Comparison of ENCODE assay signal across 17 mouse cellular contexts in genomic region chr5:139474741-139475140, GRCm38 (mm10). TPM values are rescaled to one million over a fixed set of nuclear protein-coding genes. Genes with fewer than 3 reads are reported as not detected.
DNase-seq lines count a peak whose midpoint lies in the region; ATAC-seq lines count a peak whose summit lies in the region.
"Had no signal": no experiment of that assay in that cellular context is flagged by ENCODE, and none has a peak within 500 bp of the region (broad histone marks: within the 10 kb centered on the region; RNA-seq: fewer than 3 reads in every experiment).

No protein-coding gene starts in this region.

- H3K9me3 ChIP-seq in neural tube, embryonic 14.5 days (ENCODE audit: control insufficient read depth, low read length), result no peaks in the 10 kb centered on the region
- H3K9me3 ChIP-seq: forebrain, embryonic 15.5 days; heart, embryonic 15.5 days; limb, embryonic 15.5 days had no signal

- no peak overlapping the region for H3K4me3 ChIP-seq in neural tube, embryonic 14.5 days (ENCODE audit: low read depth, low read length)
- H3K4me3 ChIP-seq: forebrain, embryonic 15.5 days; heart, adult 2 months; heart, embryonic 15.5 days; limb, embryonic 15.5 days had no signal

- H3K27ac ChIP-seq in neural tube, embryonic 14.5 days (ENCODE audit: low read depth, low read length), result no peak overlapping the region
- H3K27ac ChIP-seq: forebrain, embryonic 15.5 days; heart, adult 2 months; heart, embryonic 15.5 days; limb, embryonic 15.5 days had no signal

- H3K4me1 ChIP-seq in neural tube, embryonic 14.5 days (ENCODE audit: control insufficient read depth, insufficient read depth, low read length), result no peaks in the 10 kb centered on the region
- H3K4me1 ChIP-seq: forebrain, embryonic 15.5 days; heart, embryonic 15.5 days; limb, embryonic 15.5 days had no signal

- peaks cover 46% of the 10 kb centered on the region for H3K36me3 ChIP-seq in neural tube, embryonic 14.5 days (ENCODE audit: control insufficient read depth, insufficient read depth, low read length)

- no peak overlapping the region for H3K9ac ChIP-seq in neural tube, embryonic 14.5 days (replicated peaks; ENCODE audit: low read depth, low read length)
- H3K9ac ChIP-seq: forebrain, embryonic 15.5 days; heart, embryonic 15.5 days; limb, embryonic 15.5 days had no signal

- DNase-seq in layer of hippocampus, adult 9-11 months, result peak; percentile 46
- DNase-seq in layer of hippocampus, adult 9-10 months (ENCODE audit: low spot score), result no peak
- peak; percentile 72 for DNase-seq in right cerebral cortex, adult 18-20 months
- DNase-seq in right cerebral cortex, postnatal 4 days, result no peak
- no peak for DNase-seq in T-cell, adult 2 months (ENCODE audit: low spot score)
- DNase-seq in adrenal gland, postnatal 14 days, result no peak
- DNase-seq: cerebellum, postnatal 10 days; gastrocnemius, postnatal 10 days; heart, adult 2 months; kidney, adult 9 months; kidney, postnatal 36 days; layer of hippocampus, postnatal 36 days had no signal

- 46% methylated on average over 9 of the region's 9 CpGs for WGBS in neural tube, embryonic 14.5 days

- H3K27me3 ChIP-seq in neural tube, embryonic 14.5 days (ENCODE audit: control insufficient read depth, insufficient read depth, low read length), result no peaks in the 10 kb centered on the region
- H3K27me3 ChIP-seq: forebrain, embryonic 15.5 days; heart, embryonic 15.5 days; limb, embryonic 15.5 days had no signal

- peak; percentile 72; the same call in 1 of the 2 replicates for ATAC-seq in neural tube, embryonic 14.5 days (ENCODE audit: low read depth)
- ATAC-seq: forebrain, embryonic 15.5 days had no signal

- no peak overlapping the region for H3K4me2 ChIP-seq in neural tube, embryonic 14.5 days (ENCODE audit: low read depth, low read length)
- H3K4me2 ChIP-seq: forebrain, embryonic 15.5 days; heart, embryonic 15.5 days; limb, embryonic 15.5 days had no signal

RNA-seq across cellular contexts. Expression of gene Zfand2a, which starts 9.6 kb away (rescaled TPM):
- polyA plus RNA-seq in neural tube, embryonic 14.5 days (2014; fragmentation: Nextera tagmentation; extraction: Ambion mirVana), result 13.3 and 15.2 TPM in 2 replicates
- 23.2 and 24.1 TPM in 2 replicates for total RNA-seq in adrenal gland, postnatal 14 days (2021)

RNA-seq across cellular contexts. Expression of gene 3110082I17Rik, which starts 14.4 kb away (rescaled TPM):
- polyA plus RNA-seq in neural tube, embryonic 14.5 days (2014; fragmentation: Nextera tagmentation; extraction: Ambion mirVana), result 11.7 and 12.1 TPM in 2 replicates
- total RNA-seq in adrenal gland, postnatal 14 days (2021), result 9.6 and 11.2 TPM in 2 replicates

RNA-seq across cellular contexts. Expression of gene Gper1, which starts 51.8 kb away (rescaled TPM):
- polyA plus RNA-seq in neural tube, embryonic 14.5 days (2014; fragmentation: Nextera tagmentation; extraction: Ambion mirVana), result 6.2 and 9.5 TPM in 2 replicates
- total RNA-seq in adrenal gland, postnatal 14 days (2021), result 4.6 and 6.3 TPM in 2 replicates
- total RNA-seq: hematopoietic stem cell, adult 5-6 weeks had no signal

Comparison
In these comparisons a context has a peak if more than half of its experiments do, and no peak if none do; other contexts are left out.
1. DNase-seq: peak in layer of hippocampus, adult 9-11 months (single experiment) and right cerebral cortex, adult 18-20 months (single experiment); none in layer of hippocampus, adult 9-10 months (single experiment), right cerebral cortex, postnatal 4 days (single experiment), T-cell, adult 2 months (single experiment) and adrenal gland, postnatal 14 days (single experiment).